Mouse (Mus musculus): Measurements from ENCODE around the gene Nav2.
A peak's percentile ranks its signal among the peaks of the same experiment; 100 is the strongest.

Gene Nav2

DNA sequence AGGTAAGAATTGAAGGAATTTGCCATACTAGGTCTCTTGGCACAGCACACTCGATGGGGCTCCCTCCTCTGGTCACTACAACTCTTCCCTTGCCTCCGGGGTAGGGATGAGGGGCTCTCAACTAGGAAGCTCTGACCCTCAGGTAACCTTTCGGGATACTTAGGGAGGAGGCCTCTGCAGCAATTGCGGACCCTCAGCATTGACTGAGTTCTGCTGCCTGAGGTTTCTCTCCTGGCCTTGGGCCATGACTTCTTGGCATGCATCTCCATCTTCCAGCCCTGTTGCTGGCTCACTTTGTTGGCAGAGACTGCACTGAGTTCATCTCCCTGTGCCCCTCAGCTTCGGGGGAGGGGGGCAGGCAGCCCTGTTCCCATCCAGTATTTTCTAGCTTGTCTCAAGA lies 650.4 kb downstream of the Nav2 start:
- DNase-seq (ENCODE audit: low spot score in 2 of 2) = peak in 1 of 2 experiments; percentile 58

DNA sequence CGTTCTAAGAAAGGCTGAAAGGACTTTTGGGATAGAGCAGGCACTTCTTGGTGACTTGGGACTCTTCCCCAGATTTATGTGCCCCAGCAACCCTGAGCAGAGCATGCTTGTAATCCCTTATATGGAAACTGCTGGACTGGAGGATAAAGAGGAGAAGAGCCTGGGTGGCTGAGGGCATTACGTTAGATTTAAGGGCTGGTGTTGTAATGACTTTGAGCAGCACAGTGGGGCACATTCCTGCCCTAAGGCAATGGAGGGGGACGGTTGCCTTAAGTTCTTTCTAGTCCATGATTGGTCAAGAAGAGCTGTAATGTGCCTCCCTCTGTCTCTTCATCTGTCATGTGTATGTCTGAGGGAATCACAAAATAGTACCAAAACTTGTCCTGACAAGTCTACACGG lies 651.5 kb downstream of the Nav2 start:
- no peak for DNase-seq (ENCODE audit: low spot score in 2 of 2)

DNA sequence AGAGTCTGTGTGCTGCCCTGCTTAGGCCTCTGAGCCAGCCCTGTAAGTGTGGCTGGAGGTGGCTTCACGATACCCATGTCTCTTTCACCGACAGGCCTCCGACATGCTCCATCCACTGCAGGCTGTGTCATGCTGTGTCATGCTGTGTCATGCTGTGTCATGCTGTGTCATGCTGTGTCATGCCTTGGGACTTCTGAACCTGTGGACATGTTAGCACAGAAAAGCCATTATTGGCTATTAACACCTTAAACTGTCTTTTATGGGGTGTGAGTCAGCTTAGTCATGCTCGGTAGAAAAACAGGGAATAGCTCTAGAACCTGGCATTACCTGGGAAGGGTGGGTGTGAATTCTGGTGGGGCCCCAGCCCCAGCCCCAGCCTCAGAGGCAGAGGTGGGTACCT lies 653.9 kb downstream of the Nav2 start:
- no peak for DNase-seq (ENCODE audit: low spot score in 2 of 2)

DNA sequence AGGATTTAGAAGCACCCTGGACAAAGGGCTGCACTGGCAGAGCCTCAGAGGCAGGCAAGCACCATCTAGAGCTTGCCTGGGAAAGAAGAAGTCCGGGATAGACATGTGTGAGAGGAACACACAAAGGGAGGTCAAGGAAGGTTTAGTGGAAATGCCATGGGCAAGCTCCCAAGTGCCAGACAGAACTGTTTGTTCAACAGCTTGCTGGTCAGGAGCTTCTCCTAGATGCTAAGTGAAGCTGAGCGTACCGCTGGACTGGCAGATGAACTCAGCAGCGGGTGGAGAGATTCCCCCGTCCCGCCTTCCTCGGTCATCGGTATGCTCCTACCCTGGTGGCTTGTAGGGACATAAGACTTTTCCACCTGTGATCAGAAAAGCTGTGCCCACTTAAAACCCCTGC lies 654.3 kb downstream of the Nav2 start:
- DNase-seq (ENCODE audit: low spot score in 2 of 2) = no peak

GRCm38 (mm10) chr7:49565084-49565483 lies 656.6 kb downstream of the Nav2 start:
- DNase-seq (ENCODE audit: low spot score in 2 of 2) = no peak

- DNase-seq (ENCODE audit: low spot score in 2 of 2) = no peak
These were observed 657.3 kb downstream of the Nav2 start for GRCm38 (mm10) chr7:49565798-49566197.

GRCm38 (mm10) chr7:49567346-49568034 lies 659.0 kb downstream of the Nav2 start:
- no peak for DNase-seq (ENCODE audit: low spot score in 2 of 2)

DNA sequence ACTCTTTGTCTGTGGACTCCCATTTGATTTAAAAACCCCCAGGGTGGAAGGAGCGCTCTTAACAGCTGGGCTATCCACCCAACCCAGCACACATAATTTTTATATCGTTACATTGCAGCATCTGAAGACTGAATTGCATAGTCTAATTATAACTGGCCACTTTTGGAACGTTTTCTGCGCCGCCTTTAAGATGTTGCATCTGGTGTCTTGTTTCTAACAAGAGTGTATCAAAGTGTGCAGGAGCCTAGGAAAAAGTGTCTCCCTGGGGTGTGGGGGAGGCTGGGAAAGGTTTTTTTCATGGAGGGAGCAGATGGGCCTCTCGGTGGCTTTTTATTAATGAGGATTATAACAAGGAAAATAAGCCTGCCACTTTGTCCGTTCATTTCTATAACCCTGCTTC lies 661.1 kb downstream of the Nav2 start:
- DNase-seq (ENCODE audit: low spot score in 2 of 2) = no peak

- no peak for DNase-seq (ENCODE audit: low spot score in 2 of 2)
These were observed 663.1 kb downstream of the Nav2 start for GRCm38 (mm10) chr7:49571606-49572005.

- no peak for DNase-seq (ENCODE audit: low spot score in 2 of 2)
These were observed 666.7 kb downstream of the Nav2 start for GRCm38 (mm10) chr7:49575226-49575625.

DNA sequence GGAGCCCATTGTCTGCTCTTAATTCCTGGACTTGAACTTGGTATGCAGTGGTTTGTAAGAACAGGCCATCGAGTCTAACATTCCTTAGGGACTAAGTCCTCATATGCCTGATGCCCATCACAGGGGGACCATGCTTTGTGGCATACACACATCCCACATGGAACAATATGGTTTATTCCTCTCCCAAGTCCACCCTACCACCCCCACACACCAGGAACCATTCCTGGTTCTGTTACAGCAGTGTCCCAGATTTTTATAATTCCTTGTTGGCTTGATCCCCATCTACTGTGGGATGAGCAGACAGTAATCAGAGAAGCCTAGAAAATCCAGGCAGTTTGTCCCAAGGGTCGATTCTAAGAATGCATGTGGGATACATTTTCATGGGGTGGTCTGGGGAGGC lies 668.6 kb downstream of the Nav2 start:
- DNase-seq (ENCODE audit: low spot score in 2 of 2) = no peak

- no peak for DNase-seq (ENCODE audit: low spot score in 2 of 2)
These were observed 673.4 kb downstream of the Nav2 start for GRCm38 (mm10) chr7:49581951-49582350.

DNA sequence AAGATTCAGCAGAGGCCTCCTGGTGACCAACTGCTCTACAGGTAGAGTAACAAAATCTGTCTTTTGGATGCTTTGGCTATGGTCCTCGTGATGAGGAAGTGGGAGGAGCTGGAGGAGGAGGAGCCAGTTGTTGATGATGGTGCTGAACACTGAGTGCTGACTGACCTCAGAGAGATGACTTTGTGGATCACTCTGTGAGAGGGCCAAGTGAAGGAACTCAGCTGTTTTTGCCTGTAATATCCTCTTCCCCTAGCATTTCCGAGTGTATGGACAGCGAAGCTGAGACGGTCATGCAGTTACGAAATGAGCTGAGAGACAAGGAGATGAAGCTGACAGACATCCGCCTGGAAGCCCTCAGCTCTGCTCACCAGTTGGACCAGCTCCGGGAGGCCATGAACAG lies 674.0 kb downstream of the Nav2 start:
- no peak for DNase-seq (ENCODE audit: low spot score in 2 of 2)

DNA sequence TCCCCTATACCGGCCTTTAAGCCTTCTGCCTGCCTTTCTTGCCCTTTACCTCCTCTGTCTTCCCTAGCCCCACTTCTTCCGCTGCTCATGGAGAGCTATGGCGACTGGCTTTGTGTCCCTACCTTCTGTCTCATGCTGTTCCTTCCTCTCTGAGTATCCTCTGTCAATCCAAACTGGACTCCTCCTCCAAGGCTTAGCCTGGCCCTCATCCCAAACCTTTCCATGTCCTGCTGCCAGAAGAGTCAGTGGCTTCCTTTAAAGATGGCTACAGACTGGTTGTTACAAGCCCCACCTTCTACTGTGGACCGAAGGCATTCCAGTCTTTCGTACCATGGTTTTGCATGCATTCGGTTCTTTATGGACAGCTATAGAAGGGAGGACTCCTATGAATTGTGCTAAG lies 674.7 kb downstream of the Nav2 start:
- DNase-seq (ENCODE audit: low spot score in 2 of 2) = no peak

DNA sequence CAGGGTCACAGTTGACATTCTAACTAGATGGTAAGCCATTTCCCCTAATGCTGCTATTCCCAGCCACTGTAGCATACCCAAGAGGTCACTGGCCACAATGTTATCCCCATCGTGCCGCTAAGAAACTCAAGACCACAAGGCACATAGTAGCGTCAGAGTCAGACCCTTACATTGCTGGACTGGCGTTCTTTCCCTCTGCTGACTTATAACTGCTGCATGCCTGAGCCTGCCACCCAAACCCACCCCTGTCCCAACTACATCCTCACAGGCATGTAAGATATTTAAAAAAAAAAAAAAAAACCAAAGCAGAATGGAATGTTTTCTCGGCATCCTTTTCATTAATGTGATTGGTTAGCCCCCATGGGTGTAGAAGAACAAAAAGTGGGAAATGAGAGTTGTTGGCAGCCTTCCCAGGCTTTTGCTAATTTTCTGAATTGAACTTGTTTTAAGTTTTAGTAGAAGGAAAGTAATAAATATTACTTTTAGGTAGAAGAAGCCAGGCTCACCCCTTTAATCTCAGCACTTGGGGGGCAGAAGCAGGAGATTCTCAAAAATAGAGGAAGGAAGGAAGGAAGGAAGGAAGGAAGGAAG lies 678.1 kb downstream of the Nav2 start:
- DNase-seq (ENCODE audit: low spot score in 2 of 2) = no peak

DNA sequence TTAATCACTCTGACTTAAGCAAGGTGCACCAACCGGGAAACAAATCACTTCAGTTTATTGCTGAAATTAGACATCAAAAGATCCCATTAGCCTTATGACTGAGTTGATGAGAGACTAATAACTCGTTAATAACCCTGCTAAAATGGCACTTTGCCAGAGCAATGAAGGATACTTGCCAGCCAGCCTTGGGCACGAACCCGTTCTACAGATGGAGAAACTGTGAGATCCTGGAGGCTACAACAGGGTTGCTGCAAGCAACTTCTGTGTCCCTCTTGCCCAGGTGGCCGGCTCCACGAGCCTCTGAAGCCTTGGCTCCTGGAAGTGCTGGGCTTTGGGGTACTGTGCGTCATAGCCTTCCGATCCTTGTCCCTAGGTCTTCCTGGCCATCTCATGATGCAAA lies 681.1 kb downstream of the Nav2 start:
- DNase-seq (ENCODE audit: low spot score in 2 of 2) = no peak

DNA sequence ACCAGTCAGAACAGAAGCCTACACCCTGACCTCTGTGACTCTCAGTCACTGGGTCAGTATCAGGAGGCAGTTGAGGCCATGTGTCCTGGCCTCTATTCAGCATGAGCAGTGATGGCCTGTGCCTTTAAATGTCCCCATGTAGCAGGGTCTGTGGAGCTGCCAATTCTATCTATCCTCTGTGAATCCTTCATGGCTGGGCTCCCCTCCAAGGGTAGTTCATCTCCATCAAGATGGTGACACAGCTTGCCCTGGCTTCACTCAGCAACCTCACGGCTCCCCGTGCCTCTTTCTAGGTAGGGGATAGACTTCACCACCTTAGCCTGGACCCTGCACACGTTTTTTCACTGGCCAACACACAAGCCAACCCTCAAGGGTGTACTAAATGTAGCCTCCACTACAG lies 689.3 kb downstream of the Nav2 start:
- DNase-seq (ENCODE audit: low spot score in 2 of 2) = no peak

- no peak for DNase-seq (ENCODE audit: low spot score in 2 of 2)
These were observed 689.7 kb downstream of the Nav2 start for GRCm38 (mm10) chr7:49598225-49598624.

GRCm38 (mm10) chr7:49599950-49600349 lies 691.4 kb downstream of the Nav2 start:
- no peak for DNase-seq (ENCODE audit: low spot score in 2 of 2)

DNA sequence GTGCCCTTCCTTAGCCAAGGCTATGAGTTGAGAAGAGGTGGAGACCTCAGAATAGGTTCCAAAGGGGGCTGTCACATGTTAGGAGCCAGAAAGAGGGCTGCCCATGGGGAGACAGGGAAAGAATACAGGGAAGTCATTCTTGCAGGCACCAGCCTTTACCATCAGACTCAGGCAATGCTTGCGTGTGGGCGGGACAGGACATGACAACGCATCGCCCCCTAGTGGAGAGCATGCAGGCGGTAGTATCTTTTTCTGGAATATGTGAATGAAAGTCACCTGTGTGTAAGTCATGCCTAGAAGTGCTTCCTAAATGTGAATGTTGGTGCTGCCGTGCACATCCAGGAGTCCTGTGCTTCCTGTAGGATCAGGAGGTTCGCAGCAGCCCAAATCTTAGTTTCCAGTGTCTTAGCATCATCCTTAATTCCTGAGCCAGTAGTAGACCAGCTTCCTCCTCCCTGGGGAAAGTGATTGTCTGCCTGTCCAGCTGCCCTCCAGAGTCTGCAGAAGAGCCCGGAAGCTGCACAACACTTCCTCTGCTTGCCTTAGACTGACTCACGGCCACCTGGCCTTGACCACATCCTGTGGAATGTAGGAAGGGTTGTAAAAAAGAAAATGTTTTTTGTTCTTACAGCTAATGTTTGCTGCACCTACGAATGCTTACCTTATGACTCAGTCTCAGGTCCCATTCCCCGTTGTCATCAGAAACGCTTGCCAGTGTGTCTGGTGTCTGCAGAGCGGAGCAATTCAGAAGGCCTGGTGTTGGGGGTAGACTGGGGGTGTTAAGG lies 692.9 kb downstream of the Nav2 start:
- peak; percentile 51 to 57 for DNase-seq (ENCODE audit: low spot score in 2 of 2)

DNA sequence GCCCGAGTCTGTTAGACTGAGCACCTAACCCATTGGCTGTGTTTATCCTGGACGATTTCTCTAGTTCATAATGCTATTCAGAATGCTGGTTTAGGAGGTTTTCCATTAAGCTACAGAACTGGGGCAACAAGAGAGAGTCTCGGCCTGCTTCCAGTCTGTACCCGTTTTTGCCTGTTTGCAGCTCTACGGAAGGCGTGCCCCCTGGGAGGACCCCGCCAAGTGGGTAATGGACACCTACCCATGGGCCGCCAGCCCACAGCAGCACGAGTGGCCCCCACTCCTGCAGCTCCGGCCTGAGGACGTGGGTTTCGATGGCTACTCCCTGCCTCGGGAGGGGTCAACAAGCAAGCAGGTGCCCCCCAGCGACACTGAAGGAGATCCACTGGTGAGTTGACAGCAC lies 695.7 kb downstream of the Nav2 start:
- DNase-seq (ENCODE audit: low spot score in 2 of 2) = no peak

- DNase-seq (ENCODE audit: low spot score in 2 of 2) = no peak
These were observed 696.7 kb downstream of the Nav2 start for GRCm38 (mm10) chr7:49604965-49605795.
